Mouse (Mus musculus): Measurements from ENCODE around the gene Mybph.

DNA sequence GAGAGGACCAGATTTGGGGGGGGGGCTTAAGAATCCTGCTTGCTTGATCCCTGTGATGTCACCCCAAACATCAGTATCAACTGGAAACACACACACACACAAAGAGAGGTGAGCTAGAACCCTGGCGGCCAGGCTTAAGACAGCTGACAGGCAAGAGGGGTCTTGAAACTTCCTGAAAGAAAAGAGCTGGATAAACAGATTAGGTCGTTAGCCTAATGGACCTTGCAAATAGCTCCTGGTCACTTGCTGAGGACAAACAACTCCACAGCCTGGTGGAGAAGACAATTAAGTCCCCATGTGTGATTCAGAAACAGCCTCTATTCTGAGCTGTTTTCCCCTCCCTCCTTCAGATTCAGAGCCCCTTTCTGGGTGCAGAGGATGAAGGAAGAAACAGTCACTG lies 18.4 kb downstream of the Mybph start:
- no peak for TF ChIP-seq EP300 (IDR thresholded peaks at IDR 0.05; ENCODE audit: low read depth)
- no peak for TF ChIP-seq CTCF (IDR thresholded peaks at IDR 0.05; ENCODE audit: low read depth)

Measured in liver, postnatal 0 days (tissue).